Mouse (Mus musculus) neural tube, embryonic 15.5 days (tissue): Measurements from ENCODE around the gene Pias3. TPM values are rescaled to one million over a fixed set of nuclear protein-coding genes. Genes with fewer than 3 reads are reported as not detected.

Experiments
- ATAC-seq: fragments of 200-750 bp; cut with Nextera tagmentation; 2 replicates; pipeline ENCODE4 v1.8.0; 2017; ENCODE audit warnings: mild to moderate bottlenecking, moderate TSS enrichment, moderate library complexity; ENCODE audit not compliant: low FRiP score
- H3K27ac ChIP-seq: fragments of 300-500 bp; sonication (generic); replicated peaks from 2 replicates; pipeline ENCODE4 v1.5.1; 2015; ENCODE audit warnings: mild to moderate bottlenecking, inconsistent platforms
- H3K27me3 ChIP-seq: fragments of 300-500 bp; sonication (generic); replicated peaks from 2 replicates; pipeline ENCODE4 v1.6.1; 2015; ENCODE audit warnings: inconsistent platforms
- H3K36me3 ChIP-seq: fragments of 300-500 bp; sonication (generic); 2 replicates; pipeline ENCODE4 v1.6.1; 2015; ENCODE audit warnings: inconsistent platforms
- H3K4me1 ChIP-seq: fragments of 300-500 bp; sonication (generic); 2 replicates; pipeline ENCODE4 v1.6.1; 2015; ENCODE audit warnings: inconsistent platforms
- H3K4me2 ChIP-seq: fragments of 300-500 bp; sonication (generic); 2 replicates; pipeline ENCODE4 v1.6.1; 2015; ENCODE audit warnings: inconsistent platforms, mild to moderate bottlenecking, moderate library complexity
- H3K4me3 ChIP-seq: fragments of 300-500 bp; sonication (generic); replicated peaks from 2 replicates; pipeline ENCODE4 v1.5.1; 2015; ENCODE audit warnings: mild to moderate bottlenecking, inconsistent platforms
- H3K9ac ChIP-seq: fragments of 300-500 bp; sonication (generic); replicated peaks from 2 replicates; pipeline ENCODE4 v1.6.1; 2015; ENCODE audit warnings: mild to moderate bottlenecking, inconsistent platforms
- H3K9me3 ChIP-seq: fragments of 300-500 bp; sonication (generic); replicated peaks from 2 replicates; pipeline ENCODE4 v1.6.1; 2016; ENCODE audit warnings: inconsistent platforms
- WGBS: fragments of 180-500 bp; shearing (Covaris S2); methylation state at CpG from one replicate; pipeline ENCODE4 v1.1.7; 2015; ENCODE audit warnings: mixed read lengths; 5-methylcytosine and 5-hydroxymethylcytosine counted together
- polyA plus RNA-seq: library from polyadenylated mRNA; unstranded; fragments of >200 nt; fragmentation: Nextera tagmentation; extraction: Ambion mirVana; gene quantifications from 2 replicates; pipeline ENCODE4 v1.2.1, GENCODE M21; 2015

Gene Pias3
- polyA plus RNA-seq, 1 experiment from 2014 or later, result 36.2 TPM

GRCm38 (mm10) chr3:96688854-96689253 is 7.3 kb upstream of the Pias3 start:
- Histone ChIP-seq H3K4me3 (no peak overlapping the region), H3K36me3 (no peaks in the 10 kb centered on the region), H3K9me3 (no peaks in the 10 kb centered on the region), H3K4me2 (no peak overlapping the region), H3K27ac (no peak overlapping the region), H3K27me3 (peaks cover 8% of the 10 kb centered on the region), H3K4me1 (peaks cover 9% of the 10 kb centered on the region), H3K9ac (no peak overlapping the region)
- ATAC-seq, result no peak
- 92% methylated on average over 11 of the region's 11 CpGs for WGBS

GRCm38 (mm10) chr3:96690298-96690697 is 5.9 kb upstream of the Pias3 start:
- H3K9me3 ChIP-seq, result no peaks in the 10 kb centered on the region
- no peak overlapping the region for H3K27ac ChIP-seq
- H3K4me2 ChIP-seq, result no peak overlapping the region
- H3K4me1 ChIP-seq, result peaks cover 1% of the 10 kb centered on the region
- H3K4me3 ChIP-seq, result no peak overlapping the region
- H3K27me3 ChIP-seq, result no peaks in the 10 kb centered on the region
- no peaks in the 10 kb centered on the region for H3K36me3 ChIP-seq
- WGBS, result 58% methylated on average over 3 of the region's 3 CpGs
- no peak for ATAC-seq
- H3K9ac ChIP-seq, result no peak overlapping the region

- no peak for ATAC-seq
- H3K4me1 ChIP-seq, result peaks cover 9% of the 10 kb centered on the region
- no peaks in the 10 kb centered on the region for H3K9me3 ChIP-seq
- 23% methylated on average over 3 of the region's 3 CpGs for WGBS
- H3K36me3 ChIP-seq, result no peaks in the 10 kb centered on the region
- no peaks in the 10 kb centered on the region for H3K27me3 ChIP-seq
- no peak overlapping the region for H3K4me3 ChIP-seq
- H3K4me2 ChIP-seq, result no peak overlapping the region
- no peak overlapping the region for H3K9ac ChIP-seq
- no peak overlapping the region for H3K27ac ChIP-seq
Measured at GRCm38 (mm10) chr3:96692506-96692905, 3.7 kb upstream of the Pias3 start.

- Histone ChIP-seq H3K9ac (no peak overlapping the region), H3K27ac (no peak overlapping the region), H3K4me1 (peaks cover 18% of the 10 kb centered on the region), H3K4me2 (no peak overlapping the region), H3K36me3 (no peaks in the 10 kb centered on the region), H3K9me3 (no peaks in the 10 kb centered on the region), H3K4me3 (no peak overlapping the region), H3K27me3 (no peaks in the 10 kb centered on the region)
- no peak for ATAC-seq
- 97% methylated on average over 1 of the region's 1 CpGs for WGBS
Measured at GRCm38 (mm10) chr3:96693579-96693978, 2.6 kb upstream of the Pias3 start.

- Histone ChIP-seq H3K4me3 (peak overlapping the region; percentile 78), H3K27ac (peak overlapping the region; percentile 90), H3K27me3 (no peaks in the 10 kb centered on the region), H3K4me2 (peak overlapping the region; percentile 70), H3K9me3 (no peaks in the 10 kb centered on the region), H3K9ac (peak overlapping the region; percentile 71), H3K4me1 (peaks cover 18% of the 10 kb centered on the region), H3K36me3 (peaks cover 12% of the 10 kb centered on the region)
- WGBS, result under 1% methylated on average over 74 of the region's 85 CpGs
- peak; percentile 94 for ATAC-seq
Measured at GRCm38 (mm10) chr3:96696766-96697732, 865 bp downstream of the Pias3 start.

GRCm38 (mm10) chr3:96698993-96699690 is 3.0 kb downstream of the Pias3 start:
- Histone ChIP-seq H3K27ac (no peak overlapping the region), H3K4me1 (peaks cover 18% of the 10 kb centered on the region), H3K4me3 (no peak overlapping the region), H3K4me2 (no peak overlapping the region), H3K27me3 (no peaks in the 10 kb centered on the region), H3K9ac (no peak overlapping the region), H3K9me3 (no peaks in the 10 kb centered on the region), H3K36me3 (peaks cover 28% of the 10 kb centered on the region)
- 45% methylated on average over 19 of the region's 19 CpGs for WGBS
- no peak for ATAC-seq

- 53% methylated on average over 7 of the region's 7 CpGs for WGBS
- Histone ChIP-seq H3K27ac (no peak overlapping the region), H3K4me3 (no peak overlapping the region), H3K4me1 (peaks cover 18% of the 10 kb centered on the region), H3K27me3 (no peaks in the 10 kb centered on the region), H3K4me2 (no peak overlapping the region), H3K9me3 (no peaks in the 10 kb centered on the region), H3K36me3 (peaks cover 36% of the 10 kb centered on the region), H3K9ac (no peak overlapping the region)
- no peak for ATAC-seq
Measured at GRCm38 (mm10) chr3:96700376-96700775, 4.2 kb downstream of the Pias3 start.

- Histone ChIP-seq H3K27me3 (no peaks in the 10 kb centered on the region), H3K4me1 (peaks cover 13% of the 10 kb centered on the region), H3K9ac (no peak overlapping the region), H3K4me3 (no peak overlapping the region), H3K4me2 (no peak overlapping the region), H3K36me3 (peaks cover 41% of the 10 kb centered on the region), H3K9me3 (no peaks in the 10 kb centered on the region), H3K27ac (no peak overlapping the region)
- WGBS, result 93% methylated on average over 4 of the region's 4 CpGs
- no peak for ATAC-seq
Measured at GRCm38 (mm10) chr3:96701003-96701402, 4.8 kb downstream of the Pias3 start.

GRCm38 (mm10) chr3:96704778-96705177 is 8.6 kb downstream of the Pias3 start:
- Histone ChIP-seq H3K27me3 (no peaks in the 10 kb centered on the region), H3K27ac (no peak overlapping the region), H3K36me3 (peaks cover 41% of the 10 kb centered on the region), H3K4me2 (no peak overlapping the region), H3K4me1 (peaks cover 6% of the 10 kb centered on the region), H3K4me3 (no peak overlapping the region), H3K9ac (no peak overlapping the region), H3K9me3 (no peaks in the 10 kb centered on the region)
- 71% methylated on average over 11 of the region's 11 CpGs for WGBS
- ATAC-seq, result no peak

- Histone ChIP-seq H3K4me1 (peaks cover 6% of the 10 kb centered on the region), H3K27me3 (no peaks in the 10 kb centered on the region), H3K27ac (no peak overlapping the region), H3K9ac (no peak overlapping the region), H3K4me3 (no peak overlapping the region), H3K36me3 (peaks cover 45% of the 10 kb centered on the region), H3K9me3 (no peaks in the 10 kb centered on the region), H3K4me2 (no peak overlapping the region)
- 95% methylated on average over 11 of the region's 11 CpGs for WGBS
- no peak for ATAC-seq
Measured at GRCm38 (mm10) chr3:96706217-96706616, 10.0 kb downstream of the Pias3 start.

- Histone ChIP-seq H3K4me2 (no peak overlapping the region), H3K27me3 (no peaks in the 10 kb centered on the region), H3K4me3 (no peak overlapping the region), H3K27ac (no peak overlapping the region), H3K9me3 (no peaks in the 10 kb centered on the region), H3K9ac (no peak overlapping the region), H3K4me1 (peaks cover 6% of the 10 kb centered on the region), H3K36me3 (peaks cover 45% of the 10 kb centered on the region)
- no peak for ATAC-seq
- 78% methylated on average over 7 of the region's 7 CpGs for WGBS
Measured at GRCm38 (mm10) chr3:96706984-96707383, 10.8 kb downstream of the Pias3 start.
